Mouse (Mus musculus) granulocyte monocyte progenitor cell, adult 5-6 weeks (primary cell): ENCODE results near the gene Tnrc6a. TPM values are rescaled to one million over a fixed set of nuclear protein-coding genes. Genes with fewer than 3 reads are reported as not detected.

ENCODE experiments used
- ATAC-seq: replicated peaks from 2 replicates; pipeline ENCODE4 v1.8.0; 2016; ENCODE audit warnings: mild to moderate bottlenecking, moderate TSS enrichment, inconsistent platforms; ENCODE audit not compliant: poor library complexity, severe bottlenecking
- total RNA-seq, 2 experiments: library from RNA; stranded (forward) in 1 of 2; stranded (reverse) in 1 of 2; fragments of 200-712, 200-1000 nt in 1 of 2; fragments of >200 nt in 1 of 2; fragmentation: Nextera tagmentation in 1 of 2; gene quantifications; 2 replicates each; pipeline ENCODE4 v1.2.3; 2014 to 2017

The Tnrc6a gene
- total RNA-seq, 2 experiments from 2014 or later = 24.9 to 26.8 TPM

GRCm38 (mm10) chr7:123187246-123187645 lies 63.6 kb downstream of the Tnrc6a start:
- no peak for ATAC-seq

GRCm38 (mm10) chr7:123188462-123188861 lies 64.8 kb downstream of the Tnrc6a start:
- no peak for ATAC-seq

- ATAC-seq = no peak
Measured at GRCm38 (mm10) chr7:123189762-123190161, 66.1 kb downstream of the Tnrc6a start.

GRCm38 (mm10) chr7:123191731-123192130 lies 68.0 kb downstream of the Tnrc6a start:
- ATAC-seq = no peak

- no peak for ATAC-seq
Measured at GRCm38 (mm10) chr7:123193201-123193600, 69.5 kb downstream of the Tnrc6a start.

GRCm38 (mm10) chr7:123194696-123195095 lies 71.0 kb downstream of the Tnrc6a start:
- no peak for ATAC-seq

- ATAC-seq = no peak
Measured at GRCm38 (mm10) chr7:123196432-123196831, 72.7 kb downstream of the Tnrc6a start.

- ATAC-seq = no peak
Measured at GRCm38 (mm10) chr7:123198695-123199094, 75.0 kb downstream of the Tnrc6a start.

- no peak for ATAC-seq
Measured at GRCm38 (mm10) chr7:123199151-123199550, 75.5 kb downstream of the Tnrc6a start.

- no peak for ATAC-seq
Measured at GRCm38 (mm10) chr7:123199656-123200206, 76.0 kb downstream of the Tnrc6a start.

- peak; percentile 57 for ATAC-seq
Measured at GRCm38 (mm10) chr7:123200722-123201121, 77.0 kb downstream of the Tnrc6a start.

GRCm38 (mm10) chr7:123205261-123205660 lies 81.6 kb downstream of the Tnrc6a start:
- peak; percentile 51 for ATAC-seq

GRCm38 (mm10) chr7:123207561-123207960 lies 83.9 kb downstream of the Tnrc6a start:
- no peak for ATAC-seq

GRCm38 (mm10) chr7:123209864-123210263 lies 86.2 kb downstream of the Tnrc6a start:
- no peak for ATAC-seq

- ATAC-seq = no peak
Measured at GRCm38 (mm10) chr7:123211461-123211860, 87.8 kb downstream of the Tnrc6a start.

- ATAC-seq = no peak
Measured at GRCm38 (mm10) chr7:123212316-123212715, 88.6 kb downstream of the Tnrc6a start.

- ATAC-seq = no peak
Measured at GRCm38 (mm10) chr7:123214365-123215075, 90.8 kb downstream of the Tnrc6a start, which contains the start of gene Slc5a11. Gene Slc5a11, plus strand, starts transcription at chr7:123214780.

- no peak for ATAC-seq
Measured at GRCm38 (mm10) chr7:123215138-123215537, 91.5 kb downstream of the Tnrc6a start.

GRCm38 (mm10) chr7:123217448-123218354 lies 94.0 kb downstream of the Tnrc6a start:
- ATAC-seq = no peak

GRCm38 (mm10) chr7:123218620-123219019 lies 94.9 kb downstream of the Tnrc6a start:
- ATAC-seq = no peak
